Mouse (Mus musculus): ENCODE measurements around the gene Slc22a13. TPM values are rescaled to one million over a fixed set of nuclear protein-coding genes. Genes with fewer than 3 reads are reported as not detected.

The Slc22a13 gene
- total and polyA plus RNA-seq, 2 experiments, result 0.06 TPM; not detected in 1

- no peaks in the 10 kb centered on the region for H3K79me2 ChIP-seq (ENCODE audit: control insufficient read depth, insufficient read depth, low read length)
- H3K9ac ChIP-seq (ENCODE audit: low read depth, low read length), result no peak overlapping the region
- H3K27me3 ChIP-seq (ENCODE audit: control insufficient read depth, insufficient read depth, low read length), result no peaks in the 10 kb centered on the region
- WGBS, result 36% methylated on average over 5 of the region's 5 CpGs
- no peak overlapping the region for H3K4me3 ChIP-seq (ENCODE audit: insufficient read depth, low read depth, low read length)
- TF ChIP-seq POLR2A (IDR thresholded peaks at IDR 0.05; ENCODE audit: extremely low read depth, insufficient read depth, low read length), result no peak
- TF ChIP-seq CTCF (IDR thresholded peaks at IDR 0.05; ENCODE audit: low read depth, low read length), result peak; percentile 69
- no peak overlapping the region for H3K27ac ChIP-seq (replicated peaks; ENCODE audit: insufficient read depth, low read depth, low read length)
- H3K4me1 ChIP-seq (ENCODE audit: control insufficient read depth, insufficient read depth, low read length), result peaks cover 2% of the 10 kb centered on the region; the same call in 1 of the 2 replicates
- peak; percentile 82 for DNase-seq (ENCODE audit: extremely low read depth, low read depth, low spot score)
- H3K36me3 ChIP-seq (ENCODE audit: control insufficient read depth, insufficient read depth, low read length), result peaks cover 24% of the 10 kb centered on the region
These were observed 37.9 kb upstream of the Slc22a13 start for GRCm38 (mm10) chr9:119246826-119247225.

DNA sequence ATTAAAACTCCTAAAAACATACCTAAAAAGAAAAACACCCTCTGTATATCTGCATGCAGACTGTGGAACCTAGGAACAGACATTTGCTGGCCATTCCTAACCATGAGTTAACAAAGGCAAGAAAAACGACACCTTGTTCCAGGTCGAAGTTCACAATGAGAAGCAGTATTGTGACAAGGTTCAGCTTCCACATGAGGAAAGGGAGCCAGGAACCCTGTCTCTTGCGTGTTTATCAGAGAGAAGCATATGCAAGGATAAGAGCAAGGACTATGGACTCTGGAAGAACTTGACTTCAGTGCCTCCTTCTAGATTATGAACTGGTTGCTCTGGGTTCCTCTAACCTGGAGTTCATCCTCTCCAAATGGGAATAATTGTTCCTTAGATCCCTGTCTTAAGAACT, 35.1 kb upstream of the Slc22a13 start:
- Histone ChIP-seq H3K79me2 (ENCODE audit: control insufficient read depth, insufficient read depth, low read length) (no peaks in the 10 kb centered on the region), H3K4me1 (ENCODE audit: control insufficient read depth, insufficient read depth, low read length) (peaks cover 2% of the 10 kb centered on the region; the same call in 1 of the 2 replicates), H3K4me3 (ENCODE audit: insufficient read depth, low read depth, low read length) (no peak overlapping the region), H3K27ac (replicated peaks; ENCODE audit: insufficient read depth, low read depth, low read length) (no peak overlapping the region), H3K9ac (ENCODE audit: low read depth, low read length) (no peak overlapping the region), H3K36me3 (ENCODE audit: control insufficient read depth, insufficient read depth, low read length) (peaks cover 26% of the 10 kb centered on the region), H3K27me3 (ENCODE audit: control insufficient read depth, insufficient read depth, low read length) (no peaks in the 10 kb centered on the region)
- WGBS, result 30% methylated on average over 3 of the region's 3 CpGs
- TF ChIP-seq POLR2A (IDR thresholded peaks at IDR 0.05; ENCODE audit: extremely low read depth, insufficient read depth, low read length) (no peak), CTCF (IDR thresholded peaks at IDR 0.05; ENCODE audit: low read depth, low read length) (no peak)
- peak; percentile 89 for DNase-seq (ENCODE audit: extremely low read depth, low read depth, low spot score)

DNA sequence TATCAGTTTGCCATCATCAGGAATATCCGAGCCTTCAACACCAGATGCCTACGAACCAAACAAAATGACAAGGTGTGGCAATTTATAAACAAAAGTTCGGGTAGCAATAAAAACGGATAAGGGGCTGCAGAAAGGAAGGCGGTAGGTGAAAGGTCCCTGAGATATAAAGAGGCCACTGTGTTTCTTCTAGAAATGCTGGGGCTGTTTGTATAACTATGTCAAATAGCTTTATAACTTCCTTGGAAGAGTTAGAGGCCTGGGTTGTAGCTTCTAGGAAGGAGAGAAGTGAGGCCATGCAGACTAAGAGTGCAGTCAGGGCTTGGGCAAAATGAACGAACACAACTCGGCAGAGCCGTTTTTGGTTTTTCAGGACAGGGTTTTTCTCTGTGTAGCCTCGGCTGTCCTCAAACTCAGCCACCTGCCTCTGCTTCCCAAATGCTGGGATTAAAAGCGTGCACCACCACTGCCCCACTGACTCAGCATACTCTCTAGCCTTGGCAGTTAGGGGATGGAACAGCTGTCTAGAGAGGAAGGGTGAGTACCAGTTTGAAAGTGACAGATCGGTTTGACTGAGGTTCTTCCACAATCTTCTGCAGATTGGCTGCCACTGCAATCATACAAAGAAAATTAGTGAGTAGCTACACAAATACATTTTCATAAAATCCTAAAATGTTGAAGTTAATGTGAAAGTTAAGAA, 32.4 kb upstream of the Slc22a13 start:
- WGBS, result 91% methylated on average over 11 of the region's 11 CpGs
- no peak for TF ChIP-seq CTCF (IDR thresholded peaks at IDR 0.05; ENCODE audit: low read depth, low read length)
- TF ChIP-seq POLR2A (IDR thresholded peaks at IDR 0.05; ENCODE audit: extremely low read depth, insufficient read depth, low read length), result no peak
- no peak overlapping the region for H3K9ac ChIP-seq (ENCODE audit: low read depth, low read length)
- no peaks in the 10 kb centered on the region for H3K27me3 ChIP-seq (ENCODE audit: control insufficient read depth, insufficient read depth, low read length)
- H3K4me3 ChIP-seq (ENCODE audit: insufficient read depth, low read depth, low read length), result no peak overlapping the region
- no peak overlapping the region for H3K27ac ChIP-seq (replicated peaks; ENCODE audit: insufficient read depth, low read depth, low read length)
- no peaks in the 10 kb centered on the region for H3K4me1 ChIP-seq (ENCODE audit: control insufficient read depth, insufficient read depth, low read length)
- DNase-seq (ENCODE audit: extremely low read depth, low read depth, low spot score), result no peak
- no peaks in the 10 kb centered on the region for H3K79me2 ChIP-seq (ENCODE audit: control insufficient read depth, insufficient read depth, low read length)
- H3K36me3 ChIP-seq (ENCODE audit: control insufficient read depth, insufficient read depth, low read length), result peaks cover 26% of the 10 kb centered on the region

DNA sequence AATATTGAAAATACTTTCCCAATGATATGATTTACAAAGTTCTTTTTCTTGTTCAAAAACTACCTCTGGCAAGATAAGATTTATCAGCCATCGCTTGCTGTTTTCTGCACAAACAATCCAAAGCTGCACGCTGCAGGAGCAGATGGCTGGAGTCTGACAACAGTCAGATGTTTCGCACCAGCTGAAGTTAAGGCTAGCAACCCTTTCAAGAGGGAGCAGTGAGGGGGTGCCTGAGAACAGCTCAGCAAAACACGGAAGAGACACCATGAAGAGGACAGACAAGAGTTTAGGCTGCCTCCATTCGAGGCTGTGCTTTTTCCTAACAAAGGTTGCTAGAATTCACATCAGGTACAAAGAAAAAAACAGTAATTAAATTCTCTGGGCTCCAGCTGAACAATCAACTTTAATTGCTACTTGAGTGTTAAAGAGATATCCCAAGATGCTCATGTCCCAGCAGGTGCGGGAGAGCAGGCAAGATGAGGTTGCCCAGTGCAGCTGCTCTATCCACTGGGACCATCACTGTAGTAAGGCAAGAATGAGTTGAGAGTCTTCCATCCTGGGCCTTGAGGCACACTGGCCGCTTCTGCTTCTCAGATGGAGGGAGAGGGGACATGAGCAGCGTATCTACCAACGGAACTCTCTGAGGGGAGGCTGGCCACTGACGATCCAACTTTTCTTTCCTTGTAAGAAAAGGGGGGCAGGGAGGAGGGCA, 31.5 kb upstream of the Slc22a13 start:
- no peak for DNase-seq (ENCODE audit: extremely low read depth, low read depth, low spot score)
- TF ChIP-seq POLR2A (IDR thresholded peaks at IDR 0.05; ENCODE audit: extremely low read depth, insufficient read depth, low read length) (no peak), CTCF (IDR thresholded peaks at IDR 0.05; ENCODE audit: low read depth, low read length) (no peak)
- Histone ChIP-seq H3K27ac (replicated peaks; ENCODE audit: insufficient read depth, low read depth, low read length) (no peak overlapping the region), H3K27me3 (ENCODE audit: control insufficient read depth, insufficient read depth, low read length) (no peaks in the 10 kb centered on the region), H3K4me1 (ENCODE audit: control insufficient read depth, insufficient read depth, low read length) (no peaks in the 10 kb centered on the region), H3K4me3 (ENCODE audit: insufficient read depth, low read depth, low read length) (no peak overlapping the region), H3K79me2 (ENCODE audit: control insufficient read depth, insufficient read depth, low read length) (no peaks in the 10 kb centered on the region), H3K9ac (ENCODE audit: low read depth, low read length) (no peak overlapping the region), H3K36me3 (ENCODE audit: control insufficient read depth, insufficient read depth, low read length) (peaks cover 23% of the 10 kb centered on the region)
- 96% methylated on average over 10 of the region's 10 CpGs for WGBS

DNA sequence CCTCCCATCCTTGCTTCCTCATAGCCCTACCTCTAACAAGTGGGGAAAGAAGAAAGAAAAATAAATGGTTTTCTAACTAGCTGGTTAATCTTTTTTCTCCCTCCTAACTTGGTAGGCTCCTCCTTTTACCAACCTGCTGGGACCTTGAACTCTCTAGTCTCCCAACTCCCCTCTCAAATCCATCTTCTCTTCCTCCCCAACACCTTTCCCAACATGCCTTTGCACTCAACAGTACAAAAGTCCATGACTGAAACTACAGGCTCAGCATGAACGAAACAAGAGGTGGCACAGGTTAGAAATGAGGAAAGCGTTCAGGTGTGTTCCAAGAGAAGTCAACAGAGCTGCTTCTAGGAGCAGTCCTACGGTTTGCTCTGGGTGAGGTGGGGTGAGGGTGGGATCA, 30.4 kb upstream of the Slc22a13 start:
- no peak overlapping the region for H3K4me3 ChIP-seq (ENCODE audit: insufficient read depth, low read depth, low read length)
- no peak overlapping the region for H3K27ac ChIP-seq (replicated peaks; ENCODE audit: insufficient read depth, low read depth, low read length)
- peaks cover 20% of the 10 kb centered on the region for H3K36me3 ChIP-seq (ENCODE audit: control insufficient read depth, insufficient read depth, low read length)
- H3K27me3 ChIP-seq (ENCODE audit: control insufficient read depth, insufficient read depth, low read length), result no peaks in the 10 kb centered on the region
- no peak for TF ChIP-seq CTCF (IDR thresholded peaks at IDR 0.05; ENCODE audit: low read depth, low read length)
- TF ChIP-seq POLR2A (IDR thresholded peaks at IDR 0.05; ENCODE audit: extremely low read depth, insufficient read depth, low read length), result no peak
- no peaks in the 10 kb centered on the region for H3K4me1 ChIP-seq (ENCODE audit: control insufficient read depth, insufficient read depth, low read length)
- WGBS, result 88% methylated on average over 3 of the region's 3 CpGs
- no peaks in the 10 kb centered on the region for H3K79me2 ChIP-seq (ENCODE audit: control insufficient read depth, insufficient read depth, low read length)
- H3K9ac ChIP-seq (ENCODE audit: low read depth, low read length), result no peak overlapping the region
- DNase-seq (ENCODE audit: extremely low read depth, low read depth, low spot score), result no peak

- H3K27me3 ChIP-seq (ENCODE audit: control insufficient read depth, insufficient read depth, low read length), result no peaks in the 10 kb centered on the region
- DNase-seq (ENCODE audit: extremely low read depth, low read depth, low spot score), result no peak
- no peak overlapping the region for H3K9ac ChIP-seq (ENCODE audit: low read depth, low read length)
- no peaks in the 10 kb centered on the region for H3K4me1 ChIP-seq (ENCODE audit: control insufficient read depth, insufficient read depth, low read length)
- no peaks in the 10 kb centered on the region for H3K79me2 ChIP-seq (ENCODE audit: control insufficient read depth, insufficient read depth, low read length)
- whole genome bisulfite sequencing, result 52% methylated on average over 4 of the region's 4 CpGs
- peaks cover 20% of the 10 kb centered on the region for H3K36me3 ChIP-seq (ENCODE audit: control insufficient read depth, insufficient read depth, low read length)
- no peak for TF ChIP-seq CTCF (IDR thresholded peaks at IDR 0.05; ENCODE audit: low read depth, low read length)
- TF ChIP-seq POLR2A (IDR thresholded peaks at IDR 0.05; ENCODE audit: extremely low read depth, insufficient read depth, low read length), result no peak
- H3K27ac ChIP-seq (replicated peaks; ENCODE audit: insufficient read depth, low read depth, low read length), result no peak overlapping the region
- H3K4me3 ChIP-seq (ENCODE audit: insufficient read depth, low read depth, low read length), result no peak overlapping the region
These were observed 29.9 kb upstream of the Slc22a13 start for GRCm38 (mm10) chr9:119238796-119239195.
